Mouse (Mus musculus) left cerebral cortex, adult 2 months (tissue): ENCODE measurements around the gene Egf. TPM values are rescaled to one million over a fixed set of nuclear protein-coding genes. Genes with fewer than 3 reads are reported as not detected.

ENCODE experiments used
- DNase-seq, 2 experiments: peaks; one replicate each; pipeline ENCODE4 v3.0.0; 2021 to 2022; ENCODE audit warnings: low spot score in 2 of 2, mixed read lengths in 1 of 2; ENCODE audit errors: extremely low spot score in 1 of 2
- H3K27ac ChIP-seq: fragments of 200-600 bp; 2 replicates; pipeline ENCODE4 v1.8.1; 2022
- H3K4me3 ChIP-seq: fragments of 200-600 bp; 2 replicates; pipeline ENCODE4 v1.8.1; 2022
- CTCF ChIP-seq: fragments of 200-600 bp; IDR thresholded peaks from 2 replicates; pipeline ENCODE4 v1.8.1; 2022; ENCODE audit warnings: antibody characterized with exemption, mild to moderate bottlenecking, moderate library complexity
- intact Hi-C: fragments of 180-260 bp; cut with DNase I; formaldehyde crosslinking; loops from one replicate; pipeline ENCODE4 v1.15.1; 2025
- total RNA-seq, 2 experiments: library from RNA; stranded (reverse); gene quantifications; 2 replicates each; pipeline ENCODE4 v1.2.3; 2021

Egf gene
- total RNA-seq, 2 experiments from 2014 or later: 1.3 to 1.5 TPM

GRCm38 (mm10) chr3:129680258-129680657, 74.9 kb downstream of the Egf start:
- H3K4me3 ChIP-seq: no peak overlapping the region
- intact Hi-C loops: loop anchor here (2.0 to 10.0 kb wide), 2 partner anchors 147 to 1675 kb away; partner anchors contain the start of gene Elovl6
- no peak overlapping the region for H3K27ac ChIP-seq
- TF ChIP-seq CTCF: peak; percentile 34
- DNase-seq: no peak

GRCm38 (mm10) chr3:129675923-129676322, 79.2 kb downstream of the Egf start:
- intact Hi-C loops: no loop called here
- no peak overlapping the region for H3K4me3 ChIP-seq
- no peak for TF ChIP-seq CTCF
- DNase-seq: no peak
- no peak overlapping the region for H3K27ac ChIP-seq

- Histone ChIP-seq H3K4me3 (no peak overlapping the region), H3K27ac (no peak overlapping the region)
- TF ChIP-seq CTCF: no peak
- intact Hi-C loops: loop anchor here (2.0 kb wide), 1 partner anchor 15 kb away; no protein-coding TSS in a partner anchor
- no peak for DNase-seq
Measured at GRCm38 (mm10) chr3:129663906-129664305, 91.2 kb downstream of the Egf start.

- intact Hi-C loops: no loop called here
- no peak for DNase-seq
Measured at GRCm38 (mm10) chr3:129658776-129659175, 96.3 kb downstream of the Egf start.

GRCm38 (mm10) chr3:129657775-129658174, 97.3 kb downstream of the Egf start:
- no peak for TF ChIP-seq CTCF
- Histone ChIP-seq H3K27ac (no peak overlapping the region), H3K4me3 (no peak overlapping the region)
- intact Hi-C loops: no loop called here
- DNase-seq: no peak

More at GRCm38 (mm10) chr3:129658776-129659175, 96.3 kb downstream of the Egf start:
- Histone ChIP-seq H3K27ac (no peak overlapping the region), H3K4me3 (no peak overlapping the region)
- TF ChIP-seq CTCF: no peak

- Histone ChIP-seq H3K4me3 (no peak overlapping the region), H3K27ac (no peak overlapping the region)
- intact Hi-C loops: no loop called here
- TF ChIP-seq CTCF: no peak
- DNase-seq: no peak
Measured at GRCm38 (mm10) chr3:129657222-129657621, 97.9 kb downstream of the Egf start.

GRCm38 (mm10) chr3:129656540-129656939, 98.6 kb downstream of the Egf start:
- TF ChIP-seq CTCF: no peak
- Histone ChIP-seq H3K27ac (no peak overlapping the region), H3K4me3 (no peak overlapping the region)
- intact Hi-C loops: no loop called here
- DNase-seq: no peak

- DNase-seq: no peak
- Histone ChIP-seq H3K27ac (no peak overlapping the region), H3K4me3 (no peak overlapping the region)
- no peak for TF ChIP-seq CTCF
- intact Hi-C loops: no loop called here
Measured at GRCm38 (mm10) chr3:129652476-129652875, 102.6 kb downstream of the Egf start.

- no peak for DNase-seq
- intact Hi-C loops: no loop called here
- no peak overlapping the region for H3K27ac ChIP-seq
- TF ChIP-seq CTCF: no peak
- H3K4me3 ChIP-seq: no peak overlapping the region
Measured at GRCm38 (mm10) chr3:129651765-129652164, 103.4 kb downstream of the Egf start.

GRCm38 (mm10) chr3:129650931-129651330, 104.2 kb downstream of the Egf start:
- intact Hi-C loops: no loop called here
- TF ChIP-seq CTCF: no peak
- DNase-seq: no peak
- Histone ChIP-seq H3K27ac (no peak overlapping the region), H3K4me3 (no peak overlapping the region)

- intact Hi-C loops: no loop called here
- Histone ChIP-seq H3K27ac (no peak overlapping the region), H3K4me3 (no peak overlapping the region)
- TF ChIP-seq CTCF: no peak
- no peak for DNase-seq
Measured at GRCm38 (mm10) chr3:129650293-129650612, 104.9 kb downstream of the Egf start.

GRCm38 (mm10) chr3:129649586-129650292, 105.4 kb downstream of the Egf start:
- TF ChIP-seq CTCF: no peak

GRCm38 (mm10) chr3:129648598-129648997, 106.5 kb downstream of the Egf start:
- intact Hi-C loops: no loop called here
- no peak for TF ChIP-seq CTCF
- no peak for DNase-seq

More at GRCm38 (mm10) chr3:129649586-129650292, 105.4 kb downstream of the Egf start:
- no peak overlapping the region for H3K4me3 ChIP-seq
- no peak overlapping the region for H3K27ac ChIP-seq
- intact Hi-C loops: no loop called here
- no peak for DNase-seq

More at GRCm38 (mm10) chr3:129648598-129648997, 106.5 kb downstream of the Egf start:
- Histone ChIP-seq H3K4me3 (no peak overlapping the region), H3K27ac (no peak overlapping the region)
